Mouse (Mus musculus) erythroblast, embryonic 14.5 days (primary cell): ENCODE measurements around the gene Stk11. TPM values are rescaled to one million over a fixed set of nuclear protein-coding genes. Genes with fewer than 3 reads are reported as not detected.
A peak's percentile ranks its signal among the peaks of the same experiment; 100 is the strongest.

Source experiments
- H3K27me3 ChIP-seq: 2 replicates; pipeline ENCODE4 v1.6.1; 2012; ENCODE audit warnings: inconsistent platforms; ENCODE audit not compliant: control insufficient read depth
- H3K36me3 ChIP-seq: 2 replicates; pipeline ENCODE4 v1.6.1; 2012; ENCODE audit warnings: mild to moderate bottlenecking, inconsistent platforms; ENCODE audit not compliant: control insufficient read depth
- H3K4me1 ChIP-seq: 2 replicates; pipeline ENCODE4 v1.6.1; 2012; ENCODE audit warnings: inconsistent platforms; ENCODE audit not compliant: control insufficient read depth
- H3K4me3 ChIP-seq: replicated peaks from 2 replicates; pipeline ENCODE3; 2012; ENCODE audit warnings: moderate library complexity, mild to moderate bottlenecking, inconsistent platforms
- H3K9me3 ChIP-seq: 2 replicates; pipeline ENCODE4 v1.6.1; 2012; ENCODE audit warnings: low read length, inconsistent platforms, mixed read lengths; ENCODE audit not compliant: control insufficient read depth
- GATA1 ChIP-seq: IDR thresholded peaks from 2 replicates; pipeline ENCODE4 v1.6.1; 2012; ENCODE audit warnings: low read length, inconsistent platforms, mixed read lengths
- TAL1 ChIP-seq: IDR thresholded peaks from 3 replicates; pipeline ENCODE4 v1.6.1; 2012; ENCODE audit warnings: low read length, inconsistent platforms, mixed read lengths
- polyA plus RNA-seq: library from polyadenylated mRNA; stranded (reverse); fragments of >175 nt; gene quantifications from 2 replicates; pipeline ENCODE4 v1.2.3, GENCODE M21; 2012

Gene Stk11
- polyA plus RNA-seq, 1 experiment: 69.2 TPM

GRCm38 (mm10) chr10:80131952-80132350 lies 16.3 kb downstream of the Stk11 start:
- H3K4me3 ChIP-seq: no peak overlapping the region
- H3K36me3 ChIP-seq: peaks cover 69% of the 10 kb centered on the region
- H3K9me3 ChIP-seq: peaks cover 17% of the 10 kb centered on the region
- H3K4me1 ChIP-seq: peaks cover 67% of the 10 kb centered on the region
- H3K27me3 ChIP-seq: peaks cover 28% of the 10 kb centered on the region
- TF ChIP-seq GATA1 (no peak), TAL1 (no peak)

- no peak overlapping the region for H3K4me3 ChIP-seq
- no peak for TF ChIP-seq TAL1
- no peak for TF ChIP-seq GATA1
- H3K9me3 ChIP-seq: peaks cover 20% of the 10 kb centered on the region
- H3K4me1 ChIP-seq: peaks cover 67% of the 10 kb centered on the region
- H3K36me3 ChIP-seq: peaks cover 55% of the 10 kb centered on the region
- peaks cover 42% of the 10 kb centered on the region for H3K27me3 ChIP-seq
Observed at GRCm38 (mm10) chr10:80133226-80133849, 17.7 kb downstream of the Stk11 start.

- H3K9me3 ChIP-seq: peaks cover 20% of the 10 kb centered on the region
- peaks cover 44% of the 10 kb centered on the region for H3K36me3 ChIP-seq
- peaks cover 70% of the 10 kb centered on the region for H3K4me1 ChIP-seq
- peaks cover 53% of the 10 kb centered on the region for H3K27me3 ChIP-seq
- TF ChIP-seq TAL1 (no peak), GATA1 (no peak)
- H3K4me3 ChIP-seq: no peak overlapping the region
Observed at GRCm38 (mm10) chr10:80134421-80134820, 18.8 kb downstream of the Stk11 start.

GRCm38 (mm10) chr10:80135161-80135560 lies 19.6 kb downstream of the Stk11 start:
- Histone ChIP-seq H3K9me3 (peaks cover 20% of the 10 kb centered on the region), H3K4me1 (peaks cover 71% of the 10 kb centered on the region), H3K4me3 (no peak overlapping the region), H3K27me3 (peaks cover 60% of the 10 kb centered on the region), H3K36me3 (peaks cover 37% of the 10 kb centered on the region)
- TF ChIP-seq TAL1 (no peak), GATA1 (no peak)

- Histone ChIP-seq H3K27me3 (peaks cover 62% of the 10 kb centered on the region), H3K4me3 (no peak overlapping the region), H3K9me3 (peaks cover 20% of the 10 kb centered on the region), H3K36me3 (peaks cover 32% of the 10 kb centered on the region), H3K4me1 (peaks cover 73% of the 10 kb centered on the region)
- TF ChIP-seq TAL1: no peak
- no peak for TF ChIP-seq GATA1
Observed at GRCm38 (mm10) chr10:80135641-80136040, 20.0 kb downstream of the Stk11 start.

- peaks cover 24% of the 10 kb centered on the region for H3K36me3 ChIP-seq
- TF ChIP-seq GATA1 (no peak), TAL1 (no peak)
- peaks cover 73% of the 10 kb centered on the region for H3K4me1 ChIP-seq
- peak overlapping the region; percentile 45 for H3K4me3 ChIP-seq
- peaks cover 13% of the 10 kb centered on the region for H3K9me3 ChIP-seq
- peaks cover 62% of the 10 kb centered on the region for H3K27me3 ChIP-seq
Observed at GRCm38 (mm10) chr10:80136179-80136951, 20.8 kb downstream of the Stk11 start.

- H3K27me3 ChIP-seq: peaks cover 62% of the 10 kb centered on the region
- peaks cover 17% of the 10 kb centered on the region for H3K36me3 ChIP-seq
- peaks cover 73% of the 10 kb centered on the region for H3K4me1 ChIP-seq
- peaks cover 7% of the 10 kb centered on the region for H3K9me3 ChIP-seq
- no peak for TF ChIP-seq TAL1
- TF ChIP-seq GATA1: no peak
- H3K4me3 ChIP-seq: peak overlapping the region; percentile 45
Observed at GRCm38 (mm10) chr10:80136952-80137625, 21.5 kb downstream of the Stk11 start.

- TF ChIP-seq GATA1 (no peak), TAL1 (no peak)
- peaks cover 12% of the 10 kb centered on the region for H3K36me3 ChIP-seq
- H3K4me1 ChIP-seq: peaks cover 75% of the 10 kb centered on the region
- peaks cover 62% of the 10 kb centered on the region for H3K27me3 ChIP-seq
- peaks cover 7% of the 10 kb centered on the region for H3K9me3 ChIP-seq
- H3K4me3 ChIP-seq: peak overlapping the region; percentile 67
Observed at GRCm38 (mm10) chr10:80137626-80138552, 22.3 kb downstream of the Stk11 start.
